Mouse (Mus musculus): Measurements from ENCODE around the gene Krtap6-5.
"Not testable (repeated sequence)": the region's sequence is repeated elsewhere in the genome, so short reads cannot be mapped to it uniquely, and the experiment has no call there.

Gene Krtap6-5

GRCm38 (mm10) chr16:89047783-89048182 lies at the start of gene Krtap6-5:
Krtap6-5 (minus strand) TSS chr16:89047883.
- no peak for DNase-seq (ENCODE audit: low spot score in 2 of 2)

- DNase-seq (ENCODE audit: low spot score in 2 of 2), result not testable (repeated sequence)
Measured at GRCm38 (mm10) chr16:89071041-89071440, 23.4 kb upstream of the Krtap6-5 start.

GRCm38 (mm10) chr16:89063902-89064301 lies 16.2 kb upstream of the Krtap6-5 start, which contains the start of gene 1110025L11Rik:
1110025L11Rik (minus strand) TSS chr16:89064002.
- not testable (repeated sequence) for DNase-seq (ENCODE audit: low spot score in 2 of 2)

- DNase-seq (ENCODE audit: low spot score in 2 of 2), result not testable (repeated sequence)
Measured at GRCm38 (mm10) chr16:89041372-89041771, 6.3 kb downstream of the Krtap6-5 start, which contains the start of gene Gm10228. Gm10228 (minus strand) TSS chr16:89041472.

GRCm38 (mm10) chr16:89031399-89031798 lies 16.3 kb downstream of the Krtap6-5 start, which contains the start of gene Krtap6-1:
Krtap6-1 (plus strand) TSS chr16:89031699.
- not testable (repeated sequence) for DNase-seq (ENCODE audit: low spot score in 2 of 2)

GRCm38 (mm10) chr16:89014984-89015383 lies 32.7 kb downstream of the Krtap6-5 start, which contains the start of gene Gm10229:
Gm10229 (plus strand) TSS chr16:89015284.
- DNase-seq (ENCODE audit: low spot score in 2 of 2), result not testable (repeated sequence)

- no peak for DNase-seq (ENCODE audit: low spot score in 2 of 2)
Measured at GRCm38 (mm10) chr16:89013973-89014372, 33.7 kb downstream of the Krtap6-5 start.

GRCm38 (mm10) chr16:89010659-89011058 lies 37.0 kb downstream of the Krtap6-5 start, which contains the start of gene Krtap22-2:
Krtap22-2 (minus strand) TSS chr16:89010759.
- DNase-seq (ENCODE audit: low spot score in 2 of 2), result no peak
